Mouse (Mus musculus) intestine, embryonic 16.5 days (tissue): ENCODE data around the gene Dhx37. TPM values are rescaled to one million over a fixed set of nuclear protein-coding genes. Genes with fewer than 3 reads are reported as not detected.
"Not testable (repeated sequence)": the region's sequence is repeated elsewhere in the genome, so short reads cannot be mapped to it uniquely, and the experiment has no call there.

Source experiments
- ATAC-seq: fragments of 200-750 bp; cut with Nextera tagmentation; 2 replicates; pipeline ENCODE4 v1.8.0; 2017; ENCODE audit warnings: moderate TSS enrichment, moderate library complexity
- H3K27ac ChIP-seq: fragments of 300-500 bp; sonication (generic); 2 replicates; pipeline ENCODE4 v1.5.1; 2014; ENCODE audit warnings: mild to moderate bottlenecking, low read length
- H3K27me3 ChIP-seq: fragments of 300-500 bp; sonication (generic); replicated peaks from 2 replicates; pipeline ENCODE4 v1.6.1; 2014; ENCODE audit warnings: low read length, control low read depth, mixed read lengths; ENCODE audit not compliant: control insufficient read depth, insufficient read depth
- H3K36me3 ChIP-seq: fragments of 300-500 bp; sonication (generic); 2 replicates; pipeline ENCODE4 v1.6.1; 2014; ENCODE audit warnings: low read length, control low read depth; ENCODE audit not compliant: control insufficient read depth, insufficient read depth
- H3K4me1 ChIP-seq: fragments of 300-500 bp; sonication (generic); 2 replicates; pipeline ENCODE4 v1.6.1; 2014; ENCODE audit warnings: low read length, control low read depth, mixed read lengths; ENCODE audit not compliant: control insufficient read depth, insufficient read depth
- H3K4me2 ChIP-seq: fragments of 300-500 bp; sonication (generic); 2 replicates; pipeline ENCODE4 v1.6.1; 2014; ENCODE audit warnings: low read depth, low read length, control low read depth
- H3K4me3 ChIP-seq: fragments of 300-500 bp; sonication (generic); 2 replicates; pipeline ENCODE4 v1.5.1; 2014; ENCODE audit warnings: mild to moderate bottlenecking, low read length
- H3K9ac ChIP-seq: fragments of 300-500 bp; sonication (generic); 2 replicates; pipeline ENCODE4 v1.6.1; 2014; ENCODE audit warnings: low read depth, low read length
- H3K9me3 ChIP-seq: fragments of 300-500 bp; sonication (generic); 2 replicates; pipeline ENCODE4 v1.6.1; 2016; ENCODE audit warnings: low read length, control low read depth; ENCODE audit not compliant: control insufficient read depth
- WGBS: fragments of 180-500 bp; shearing (Covaris S2); extraction: QIAGEN DNeasy Blood & Tissue Kit; methylation state at CpG from one replicate; pipeline ENCODE4 v1.1.7; 2014; 5-methylcytosine and 5-hydroxymethylcytosine counted together
- polyA plus RNA-seq: library from polyadenylated mRNA; unstranded; fragments of >200 nt; fragmentation: Nextera tagmentation; extraction: Ambion mirVana; gene quantifications from 2 replicates; pipeline ENCODE4 v1.2.1, GENCODE M21; 2015

Gene Dhx37
- polyA plus RNA-seq, 1 experiment from 2014 or later, result 10.2 TPM

DNA sequence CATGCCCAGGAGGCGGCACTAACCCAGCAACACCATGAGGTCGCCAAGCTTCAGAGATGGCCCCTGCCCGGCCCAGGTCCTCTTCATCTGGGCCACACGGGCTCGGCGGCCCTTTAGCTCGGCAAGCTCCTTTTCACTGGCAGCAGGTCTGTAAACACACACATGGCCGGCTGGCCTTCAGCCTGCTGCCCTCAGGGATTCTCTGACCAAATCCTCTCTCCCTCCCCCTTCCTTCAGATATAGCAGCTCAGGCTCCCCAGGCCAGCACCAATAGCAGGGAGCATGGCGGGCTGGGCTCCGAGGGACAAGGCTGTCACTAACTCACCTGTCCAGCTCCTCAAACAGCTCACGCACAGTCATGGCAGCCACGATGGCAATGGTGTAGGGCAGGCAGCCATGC lies 15.3 kb downstream of the Dhx37 start:
- Histone ChIP-seq H3K4me3 (no peak overlapping the region), H3K9me3 (no peaks in the 10 kb centered on the region), H3K4me1 (no peaks in the 10 kb centered on the region), H3K27ac (no peak overlapping the region), H3K36me3 (peaks cover 47% of the 10 kb centered on the region), H3K4me2 (no peak overlapping the region), H3K9ac (no peak overlapping the region), H3K27me3 (no peaks in the 10 kb centered on the region)
- 89% methylated on average over 12 of the region's 12 CpGs for WGBS
- no peak for ATAC-seq

DNA sequence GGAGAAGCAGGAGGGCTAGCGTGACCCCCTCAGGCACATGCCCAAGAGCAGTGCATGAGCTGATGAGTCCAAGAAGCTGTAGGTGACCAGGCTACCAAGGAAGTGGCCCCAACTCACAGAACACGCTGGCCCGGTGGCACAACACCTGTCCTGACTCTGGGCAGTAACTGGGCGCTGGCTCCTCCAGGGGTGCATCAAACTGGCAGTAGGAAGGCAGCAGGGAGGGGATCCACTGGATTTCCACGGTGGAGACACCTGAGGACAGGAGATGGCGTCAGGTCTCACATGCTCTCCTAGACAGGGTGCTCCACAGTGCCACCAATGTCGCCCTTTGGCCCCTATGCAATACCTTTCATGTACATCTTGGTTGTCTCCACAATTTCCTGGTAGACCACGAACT lies 17.7 kb downstream of the Dhx37 start:
- Histone ChIP-seq H3K27ac (no peak overlapping the region), H3K9ac (no peak overlapping the region), H3K4me2 (no peak overlapping the region), H3K9me3 (no peaks in the 10 kb centered on the region), H3K27me3 (no peaks in the 10 kb centered on the region), H3K36me3 (peaks cover 33% of the 10 kb centered on the region), H3K4me1 (no peaks in the 10 kb centered on the region), H3K4me3 (no peak overlapping the region)
- ATAC-seq, result no peak
- WGBS, result 91% methylated on average over 8 of the region's 8 CpGs

DNA sequence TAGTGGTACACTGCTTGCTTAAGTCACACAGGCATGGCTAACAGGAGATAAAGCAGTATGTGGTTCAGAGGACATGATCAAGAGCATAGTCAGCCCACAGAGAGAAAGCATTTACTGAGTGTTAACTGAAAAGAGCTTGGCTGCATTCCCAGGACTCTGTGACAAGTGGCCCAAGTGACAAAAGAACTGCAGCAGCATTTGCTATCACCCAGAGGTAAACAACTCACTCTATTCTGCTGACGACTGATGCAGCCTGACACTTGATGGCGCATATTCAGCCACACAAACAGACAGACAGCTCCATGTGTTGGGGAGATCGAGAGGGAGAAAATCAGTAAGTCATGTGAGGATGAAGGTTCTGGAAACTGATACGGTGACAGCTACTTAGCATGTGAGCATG lies 20.2 kb downstream of the Dhx37 start:
- Histone ChIP-seq H3K4me3 (no peak overlapping the region), H3K36me3 (peaks cover 31% of the 10 kb centered on the region), H3K9me3 (no peaks in the 10 kb centered on the region), H3K27me3 (no peaks in the 10 kb centered on the region), H3K27ac (no peak overlapping the region), H3K9ac (no peak overlapping the region), H3K4me1 (peaks cover 9% of the 10 kb centered on the region), H3K4me2 (no peak overlapping the region)
- WGBS, result 84% methylated on average over 4 of the region's 4 CpGs
- no peak for ATAC-seq

DNA sequence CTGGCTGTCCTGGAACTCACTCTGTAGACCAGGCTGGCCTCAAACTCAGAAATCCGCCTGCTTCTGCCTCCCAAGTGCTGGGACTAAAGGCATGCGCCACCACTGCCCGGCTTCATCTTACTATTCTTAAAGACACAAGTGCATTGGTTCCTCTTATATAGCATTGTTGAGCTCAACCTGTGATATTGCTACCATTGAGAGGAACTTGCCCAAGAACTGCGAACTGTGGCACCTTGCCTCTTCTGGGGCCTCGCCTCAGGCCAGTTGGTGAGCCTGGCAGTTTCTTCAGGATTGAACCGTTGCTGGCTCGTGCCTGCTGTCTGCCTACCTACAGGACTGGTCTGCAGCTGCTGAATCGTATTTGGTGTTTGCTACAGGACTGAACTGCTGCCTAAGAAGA lies 21.4 kb downstream of the Dhx37 start:
- H3K9ac ChIP-seq, result not testable (repeated sequence)

DNA sequence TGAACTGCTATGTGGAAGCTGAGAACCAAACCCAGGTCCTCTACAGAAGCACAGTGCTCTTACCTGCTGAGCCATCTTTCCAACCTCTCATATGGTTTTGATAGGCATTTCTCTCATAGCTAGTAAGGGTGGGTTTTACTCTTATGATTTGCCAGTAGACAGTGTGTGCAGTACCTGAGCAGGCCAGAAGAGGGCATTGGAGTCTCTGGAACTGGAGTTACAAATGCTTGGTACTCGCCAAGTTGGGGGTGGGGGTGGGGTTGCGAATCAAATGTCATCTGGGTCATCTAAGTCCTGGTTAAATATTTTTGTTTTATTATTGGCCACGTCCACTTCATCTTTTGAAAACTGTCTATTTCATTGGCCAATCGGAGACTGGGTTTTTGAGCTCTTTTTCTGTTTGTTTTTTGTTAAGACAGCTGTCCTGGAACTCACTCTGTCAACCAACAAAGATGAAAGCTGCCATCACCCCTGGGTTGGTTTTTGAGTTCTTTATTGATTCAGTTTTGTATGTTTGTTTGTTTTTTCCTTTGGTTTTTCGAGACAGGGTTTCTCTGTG lies 21.9 kb downstream of the Dhx37 start:
- WGBS, result 59% methylated on average over 5 of the region's 5 CpGs
- H3K4me2 ChIP-seq, result no peak overlapping the region
- no peak overlapping the region for H3K27ac ChIP-seq
- H3K36me3 ChIP-seq, result peaks cover 26% of the 10 kb centered on the region
- H3K27me3 ChIP-seq, result no peaks in the 10 kb centered on the region
- H3K4me3 ChIP-seq, result no peak overlapping the region
- ATAC-seq, result no peak
- no peaks in the 10 kb centered on the region for H3K9me3 ChIP-seq
- H3K4me1 ChIP-seq, result peaks cover 14% of the 10 kb centered on the region
- no peak overlapping the region for H3K9ac ChIP-seq

More for the DNA sequence above, 21.4 kb downstream of the Dhx37 start:
- peaks cover 28% of the 10 kb centered on the region for H3K36me3 ChIP-seq
- not testable (repeated sequence) for H3K4me3 ChIP-seq, ATAC-seq, H3K27me3 ChIP-seq, H3K4me1 ChIP-seq, H3K27ac ChIP-seq, H3K9me3 ChIP-seq, H3K4me2 ChIP-seq
- WGBS, result 87% methylated on average over 8 of the region's 8 CpGs

DNA sequence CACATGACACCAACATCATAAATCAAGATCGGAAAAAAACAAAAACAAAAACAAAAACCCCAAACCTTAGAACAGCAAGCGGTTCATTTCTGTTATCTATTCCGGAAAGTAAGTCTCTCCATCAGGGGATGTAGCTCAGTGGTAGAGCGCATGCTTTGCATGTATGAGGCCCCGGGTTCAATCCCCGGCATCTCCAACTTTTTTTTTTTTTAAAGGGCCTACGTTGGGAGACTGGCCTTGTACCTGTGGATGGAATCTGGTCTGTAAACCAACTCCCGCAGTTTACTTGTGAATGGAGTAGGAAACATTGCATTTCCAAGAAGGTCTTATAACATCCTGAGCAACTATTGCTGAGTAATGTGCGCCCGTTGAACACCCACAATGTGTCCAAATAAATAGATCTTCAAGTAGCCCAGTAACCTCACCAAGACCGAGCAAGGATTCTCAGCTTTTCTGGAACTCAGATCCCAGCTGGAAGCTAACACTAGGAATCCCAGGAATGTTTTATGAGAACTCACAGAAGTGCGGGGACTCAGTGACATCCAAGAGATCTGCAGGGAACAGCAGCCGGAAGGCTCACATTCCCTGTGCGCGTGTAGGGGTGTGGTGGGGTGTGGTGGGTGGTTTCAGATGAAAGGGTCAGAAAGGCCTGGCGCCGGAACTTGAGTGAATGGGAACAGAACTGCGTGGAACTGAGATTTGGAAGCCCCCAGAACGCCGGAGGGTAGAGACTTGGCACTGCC lies 24.4 kb downstream of the Dhx37 start:
- Histone ChIP-seq H3K9me3 (no peaks in the 10 kb centered on the region), H3K27ac (peak overlapping the region; percentile 57; the same call in 1 of the 2 replicates), H3K4me2 (peak overlapping the region; percentile 52), H3K9ac (peak overlapping the region; percentile 50; the same call in 1 of the 2 replicates), H3K4me3 (peak overlapping the region; percentile 47), H3K36me3 (peaks cover 9% of the 10 kb centered on the region; the same call in 1 of the 2 replicates), H3K4me1 (peaks cover 18% of the 10 kb centered on the region), H3K27me3 (no peaks in the 10 kb centered on the region)
- ATAC-seq, result peak; percentile 63
- WGBS, result 10% methylated on average over 20 of the region's 20 CpGs

DNA sequence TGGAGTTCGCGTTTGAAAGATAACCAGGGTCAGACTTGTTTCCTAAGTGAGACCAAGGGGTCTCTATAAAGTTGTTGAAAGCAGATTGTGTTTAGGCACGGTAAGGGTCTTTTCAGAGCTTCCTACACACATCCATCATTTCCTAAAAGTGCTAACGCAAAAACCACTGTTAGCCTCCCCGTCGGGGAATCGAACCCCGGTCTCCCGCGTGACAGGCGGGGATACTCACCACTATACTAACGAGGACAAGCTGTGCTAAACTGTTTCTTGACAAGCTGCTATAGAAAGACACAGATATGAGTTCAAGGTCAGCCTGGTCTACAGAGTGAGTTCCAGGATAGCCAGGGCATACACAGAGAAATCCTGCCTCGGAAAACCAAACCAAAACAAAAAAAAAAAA lies 25.1 kb downstream of the Dhx37 start:
- H3K36me3 ChIP-seq, result peaks cover 4% of the 10 kb centered on the region; the same call in 1 of the 2 replicates
- peak overlapping the region; percentile 52 for H3K4me2 ChIP-seq
- 0 out of 2 replicates have a peak overlapping the region, but pooled peaks have one; percentile 57 for H3K27ac ChIP-seq
- H3K27me3 ChIP-seq, result no peaks in the 10 kb centered on the region
- WGBS, result 0% methylated on average over 13 of the region's 13 CpGs
- H3K4me1 ChIP-seq, result peaks cover 18% of the 10 kb centered on the region
- peak overlapping the region; percentile 50; the same call in 1 of the 2 replicates for H3K9ac ChIP-seq
- H3K4me3 ChIP-seq, result peak overlapping the region; percentile 47
- peak; percentile 47 for ATAC-seq
- H3K9me3 ChIP-seq, result no peaks in the 10 kb centered on the region

DNA sequence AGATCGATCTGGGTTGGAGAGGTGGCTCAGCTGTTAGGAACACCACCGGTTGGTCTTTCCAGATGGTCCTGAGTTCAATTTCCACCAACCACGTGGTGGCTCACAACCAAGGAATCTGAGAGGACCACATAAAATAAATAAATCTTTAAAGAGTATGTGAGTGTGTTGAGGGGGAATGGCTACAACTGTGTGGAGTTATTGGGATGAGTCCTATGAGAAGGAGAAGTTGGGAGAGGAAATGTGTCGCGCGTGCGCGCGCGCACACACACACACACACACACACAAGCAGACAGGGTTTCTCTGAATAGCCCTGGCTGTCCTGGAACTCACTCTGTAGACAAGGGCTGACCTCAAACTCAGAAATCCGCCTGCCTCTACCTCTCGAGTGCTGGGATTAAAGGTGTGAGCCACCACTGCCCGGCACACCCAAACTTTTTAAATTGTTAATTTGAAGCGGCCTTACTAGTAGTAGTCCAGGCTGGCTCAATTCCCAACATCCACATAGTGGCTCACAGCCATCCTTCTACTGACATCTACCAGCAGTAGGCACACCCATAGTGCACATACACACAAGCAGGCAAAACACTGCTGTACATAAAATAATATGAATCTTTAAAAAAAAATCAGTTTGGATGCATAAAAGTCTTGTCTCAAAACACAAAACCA lies 25.9 kb downstream of the Dhx37 start:
- H3K4me3 ChIP-seq, result no peak overlapping the region
- no peaks in the 10 kb centered on the region for H3K36me3 ChIP-seq
- peaks cover 18% of the 10 kb centered on the region for H3K4me1 ChIP-seq
- H3K9ac ChIP-seq, result no peak overlapping the region
- no peaks in the 10 kb centered on the region for H3K9me3 ChIP-seq
- H3K4me2 ChIP-seq, result no peak overlapping the region
- no peaks in the 10 kb centered on the region for H3K27me3 ChIP-seq
- H3K27ac ChIP-seq, result no peak overlapping the region
- WGBS, result 68% methylated on average over 14 of the region's 14 CpGs
- ATAC-seq, result no peak

DNA sequence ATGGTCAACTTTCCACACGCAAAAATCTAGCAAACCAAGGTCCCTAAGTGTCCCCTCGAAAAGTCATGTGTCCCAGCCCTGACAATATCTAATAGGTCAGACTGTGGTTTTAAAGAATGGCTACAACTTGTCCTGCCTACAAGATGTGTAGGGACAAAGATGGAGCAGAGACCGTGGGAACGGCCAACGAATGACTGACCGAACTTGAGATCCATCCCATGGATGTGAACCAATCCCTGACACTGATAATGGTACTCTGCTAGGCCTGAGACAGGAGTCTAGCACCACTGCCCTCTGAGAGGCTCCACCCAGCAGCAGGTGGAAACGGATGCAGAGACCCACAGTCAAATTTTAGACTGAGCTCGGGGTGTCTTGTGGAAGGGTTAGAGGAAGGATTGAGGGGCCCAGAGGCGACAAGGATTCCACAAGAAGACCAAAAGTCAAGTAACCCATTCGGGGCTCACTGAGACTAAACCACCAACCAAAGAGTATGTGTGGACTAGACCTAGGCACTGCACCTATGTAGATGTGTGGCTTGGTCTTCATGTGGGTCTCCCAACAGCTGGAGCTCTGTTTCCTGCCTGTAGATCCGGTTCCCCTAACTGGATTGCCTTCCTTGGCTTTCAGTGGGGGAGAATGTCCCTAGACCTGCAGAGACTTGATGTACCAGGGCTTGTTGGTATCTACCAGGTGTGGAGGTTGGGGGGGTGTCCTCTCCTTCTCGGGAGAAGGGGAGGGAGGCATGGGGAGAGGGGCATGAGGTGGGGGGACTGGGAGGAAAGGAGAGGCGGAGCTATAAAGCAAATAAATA lies 26.7 kb downstream of the Dhx37 start:
- Histone ChIP-seq H3K9ac (peak overlapping the region; percentile 75; the same call in 1 of the 2 replicates), H3K9me3 (no peaks in the 10 kb centered on the region), H3K27me3 (no peaks in the 10 kb centered on the region), H3K4me2 (peak overlapping the region; percentile 76), H3K4me1 (peaks cover 18% of the 10 kb centered on the region), H3K4me3 (peak overlapping the region; percentile 50), H3K36me3 (no peaks in the 10 kb centered on the region), H3K27ac (peak overlapping the region; percentile 88)
- ATAC-seq, result no peak
- 59% methylated on average over 13 of the region's 13 CpGs for WGBS
